Mouse (Mus musculus) cortical plate, adult 2 months (tissue): ENCODE results near the gene Acsl3. TPM values are rescaled to one million over a fixed set of nuclear protein-coding genes. Genes with fewer than 3 reads are reported as not detected.

ENCODE experiments used
- H3K27ac ChIP-seq: fragments of 200-500 bp; 2 replicates; pipeline ENCODE4 v1.5.1; 2012; ENCODE audit warnings: low read length, control low read depth, inconsistent platforms; ENCODE audit not compliant: insufficient read depth
- H3K4me1 ChIP-seq: fragments of 200-500 bp; 2 replicates; pipeline ENCODE4 v1.6.1; 2011; ENCODE audit warnings: low read length; ENCODE audit not compliant: control insufficient read depth, insufficient read depth
- H3K4me3 ChIP-seq: fragments of 200-500 bp; 2 replicates; pipeline ENCODE4 v1.5.1; 2011; ENCODE audit warnings: mild to moderate bottlenecking, low read length, control low read depth; ENCODE audit not compliant: insufficient read depth
- CTCF ChIP-seq: fragments of 200-500 bp; IDR thresholded peaks from 2 replicates; pipeline ENCODE4 v1.5.1; 2011; ENCODE audit warnings: mild to moderate bottlenecking, control low read depth, low read length; ENCODE audit not compliant: insufficient read depth; ENCODE audit errors: extremely low read depth
- POLR2A ChIP-seq: fragments of 200-500 bp; IDR thresholded peaks from 2 replicates; pipeline ENCODE4 v1.6.1; 2011; ENCODE audit warnings: mild to moderate bottlenecking, low read length, control low read depth; ENCODE audit not compliant: insufficient read depth; ENCODE audit errors: extremely low read depth
- polyA plus RNA-seq: library from polyadenylated mRNA; depleted of rRNA; stranded (reverse); fragments of >200 nt; gene quantifications from 2 replicates; pipeline ENCODE4 v1.2.3, GENCODE M21; 2012

The Acsl3 gene
- polyA plus RNA-seq, 1 experiment: 117 TPM

GRCm38 (mm10) chr1:78649269-78650061 is 8.2 kb upstream of the Acsl3 start:
- H3K27ac ChIP-seq: no peak overlapping the region
- H3K4me1 ChIP-seq: no peaks in the 10 kb centered on the region; the same call in 1 of the 2 replicates
- TF ChIP-seq POLR2A: no peak
- TF ChIP-seq CTCF: no peak
- H3K4me3 ChIP-seq: no peak overlapping the region

- H3K4me3 ChIP-seq: no peak overlapping the region
- no peak overlapping the region for H3K27ac ChIP-seq
Measured at GRCm38 (mm10) chr1:78656472-78656871, 1.2 kb upstream of the Acsl3 start.

GRCm38 (mm10) chr1:78657021-78657629 is 500 bp upstream of the Acsl3 start:
- no peak for TF ChIP-seq POLR2A
- no peak for TF ChIP-seq CTCF
- H3K4me1 ChIP-seq: peaks cover 5% of the 10 kb centered on the region; the same call in 1 of the 2 replicates
- peak overlapping the region; percentile 38; the same call in 1 of the 2 replicates for H3K27ac ChIP-seq
- H3K4me3 ChIP-seq: peak overlapping the region; percentile 94

More at GRCm38 (mm10) chr1:78656472-78656871, 1.2 kb upstream of the Acsl3 start:
- peaks cover 5% of the 10 kb centered on the region; the same call in 1 of the 2 replicates for H3K4me1 ChIP-seq
- TF ChIP-seq CTCF: no peak
- TF ChIP-seq POLR2A: no peak

GRCm38 (mm10) chr1:78658441-78659269 is 1.0 kb downstream of the Acsl3 start:
- Histone ChIP-seq H3K4me1 (peaks cover 6% of the 10 kb centered on the region; the same call in 1 of the 2 replicates), H3K4me3 (peak overlapping the region; percentile 94), H3K27ac (peak overlapping the region; percentile 99)
- no peak for TF ChIP-seq POLR2A
- TF ChIP-seq CTCF: no peak

GRCm38 (mm10) chr1:78659270-78659823 is 1.7 kb downstream of the Acsl3 start:
- Histone ChIP-seq H3K27ac (peak overlapping the region; percentile 32), H3K4me3 (peak overlapping the region; percentile 94), H3K4me1 (peaks cover 6% of the 10 kb centered on the region; the same call in 1 of the 2 replicates)
- no peak for TF ChIP-seq POLR2A
- TF ChIP-seq CTCF: no peak

- Histone ChIP-seq H3K4me3 (no peak overlapping the region), H3K27ac (no peak overlapping the region), H3K4me1 (peaks cover 8% of the 10 kb centered on the region; the same call in 1 of the 2 replicates)
- TF ChIP-seq POLR2A: no peak
- no peak for TF ChIP-seq CTCF
Measured at GRCm38 (mm10) chr1:78664326-78664725, 6.7 kb downstream of the Acsl3 start.

GRCm38 (mm10) chr1:78665954-78666499 is 8.4 kb downstream of the Acsl3 start:
- Histone ChIP-seq H3K27ac (no peak overlapping the region), H3K4me1 (peaks cover 5% of the 10 kb centered on the region; the same call in 1 of the 2 replicates), H3K4me3 (no peak overlapping the region)
- no peak for TF ChIP-seq CTCF
- no peak for TF ChIP-seq POLR2A

GRCm38 (mm10) chr1:78666585-78666984 is 9.0 kb downstream of the Acsl3 start:
- no peak for TF ChIP-seq POLR2A
- TF ChIP-seq CTCF: no peak
- no peak overlapping the region for H3K4me3 ChIP-seq
- H3K27ac ChIP-seq: no peak overlapping the region

GRCm38 (mm10) chr1:78682291-78682690 is 24.7 kb downstream of the Acsl3 start:
- Histone ChIP-seq H3K27ac (no peak overlapping the region), H3K4me1 (peaks cover 2% of the 10 kb centered on the region; the same call in 1 of the 2 replicates), H3K4me3 (no peak overlapping the region)
- no peak for TF ChIP-seq CTCF
- no peak for TF ChIP-seq POLR2A

More at GRCm38 (mm10) chr1:78666585-78666984, 9.0 kb downstream of the Acsl3 start:
- peaks cover 5% of the 10 kb centered on the region; the same call in 1 of the 2 replicates for H3K4me1 ChIP-seq
